Mouse (Mus musculus) hindbrain, embryonic 16.5 days (tissue): Measurements from ENCODE around the gene Slc16a8. TPM values are rescaled to one million over a fixed set of nuclear protein-coding genes. Genes with fewer than 3 reads are reported as not detected.

Experiments
- ATAC-seq: fragments of 200-750 bp; cut with Nextera tagmentation; 2 replicates; pipeline ENCODE4 v1.8.0; 2017; ENCODE audit warnings: moderate TSS enrichment, moderate library complexity
- H3K27ac ChIP-seq: fragments of 300-500 bp; sonication (generic); 2 replicates; pipeline ENCODE4 v1.5.1; 2014; ENCODE audit warnings: low read depth, mild to moderate bottlenecking, control low read depth, low read length, moderate library complexity
- H3K27me3 ChIP-seq: fragments of 300-500 bp; sonication (generic); replicated peaks from 2 replicates; pipeline ENCODE4 v1.6.1; 2014; ENCODE audit warnings: low read length; ENCODE audit not compliant: control insufficient read depth, insufficient read depth
- H3K36me3 ChIP-seq: fragments of 300-500 bp; sonication (generic); 2 replicates; pipeline ENCODE4 v1.6.1; 2014; ENCODE audit warnings: mild to moderate bottlenecking, low read length, moderate library complexity, mixed read lengths; ENCODE audit not compliant: control insufficient read depth, insufficient read depth
- H3K4me1 ChIP-seq: fragments of 300-500 bp; sonication (generic); 2 replicates; pipeline ENCODE4 v1.6.1; 2014; ENCODE audit warnings: low read depth, low read length; ENCODE audit not compliant: control insufficient read depth, insufficient read depth
- H3K4me2 ChIP-seq: fragments of 300-500 bp; sonication (generic); 2 replicates; pipeline ENCODE4 v1.6.1; 2014; ENCODE audit warnings: mild to moderate bottlenecking, low read length, control low read depth, moderate library complexity
- H3K4me3 ChIP-seq: fragments of 300-500 bp; sonication (generic); 2 replicates; pipeline ENCODE4 v1.5.1; 2014; ENCODE audit warnings: mild to moderate bottlenecking, low read length, control low read depth, moderate library complexity
- H3K9ac ChIP-seq: fragments of 300-500 bp; sonication (generic); 2 replicates; pipeline ENCODE4 v1.6.1; 2014; ENCODE audit warnings: low read depth, mild to moderate bottlenecking, control low read depth, low read length, moderate library complexity
- H3K9me3 ChIP-seq: fragments of 300-500 bp; sonication (generic); 2 replicates; pipeline ENCODE4 v1.6.1; 2014; ENCODE audit warnings: mild to moderate bottlenecking, low read length, moderate library complexity; ENCODE audit not compliant: control insufficient read depth
- WGBS: fragments of 180-500 bp; shearing (Covaris S2); extraction: QIAGEN DNeasy Blood & Tissue Kit; methylation state at CpG from one replicate; pipeline ENCODE4 v1.1.7; 2014; 5-methylcytosine and 5-hydroxymethylcytosine counted together
- polyA plus RNA-seq: library from polyadenylated mRNA; unstranded; fragments of >200 nt; fragmentation: Nextera tagmentation; extraction: Ambion mirVana; gene quantifications from 2 replicates; pipeline ENCODE4 v1.2.1, GENCODE M21; 2015

Gene Slc16a8
- polyA plus RNA-seq, 1 experiment from 2014 or later: 2.0 TPM

DNA sequence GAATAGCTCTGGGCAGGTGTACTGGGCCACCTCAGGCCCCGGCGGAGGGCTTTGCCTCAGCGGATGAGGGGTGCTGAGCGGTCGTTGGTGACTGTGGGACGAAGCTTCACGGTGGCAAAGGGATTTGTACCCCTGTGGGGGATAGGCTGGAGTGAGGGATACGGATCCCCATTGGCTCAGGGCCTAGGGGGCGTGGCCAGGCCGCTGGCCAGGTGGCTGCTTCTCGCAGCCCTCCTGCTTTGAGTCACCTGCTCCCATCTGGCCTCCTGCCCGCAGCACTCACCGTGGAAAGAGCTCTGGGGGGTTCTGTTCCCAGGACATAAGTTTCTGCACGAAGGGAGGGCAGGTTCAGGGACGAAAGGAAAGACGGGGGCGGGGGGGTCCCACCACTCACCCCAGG, 4.0 kb upstream of the Slc16a8 start:
- ATAC-seq: no peak
- Histone ChIP-seq H3K4me3 (no peak overlapping the region), H3K36me3 (no peaks in the 10 kb centered on the region), H3K27me3 (peaks cover 29% of the 10 kb centered on the region), H3K4me1 (peaks cover 10% of the 10 kb centered on the region), H3K9ac (no peak overlapping the region), H3K9me3 (no peaks in the 10 kb centered on the region), H3K27ac (no peak overlapping the region), H3K4me2 (no peak overlapping the region)
- WGBS: 28% methylated on average over 17 of the region's 17 CpGs

DNA sequence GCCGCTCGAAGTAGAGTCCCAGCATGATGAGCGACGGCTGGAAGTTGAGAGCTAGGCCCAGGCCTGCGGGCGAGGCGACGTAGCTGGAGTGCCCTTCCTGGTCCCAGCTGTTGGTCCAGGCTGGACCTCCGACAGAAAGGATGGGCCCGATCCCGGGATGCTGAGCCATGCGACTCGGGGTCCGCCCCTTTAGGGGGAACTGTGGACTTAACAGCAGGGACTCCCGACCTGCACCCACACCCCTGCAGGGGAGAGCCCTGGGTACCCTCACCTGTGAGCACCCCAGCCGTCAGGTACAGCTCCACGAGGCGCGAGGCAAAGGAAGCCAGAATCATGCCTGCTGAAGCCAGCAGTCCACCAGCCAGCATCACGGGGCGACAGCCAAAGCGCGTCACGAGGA, 2.0 kb downstream of the Slc16a8 start:
- H3K27me3 ChIP-seq: peaks cover 15% of the 10 kb centered on the region

DNA sequence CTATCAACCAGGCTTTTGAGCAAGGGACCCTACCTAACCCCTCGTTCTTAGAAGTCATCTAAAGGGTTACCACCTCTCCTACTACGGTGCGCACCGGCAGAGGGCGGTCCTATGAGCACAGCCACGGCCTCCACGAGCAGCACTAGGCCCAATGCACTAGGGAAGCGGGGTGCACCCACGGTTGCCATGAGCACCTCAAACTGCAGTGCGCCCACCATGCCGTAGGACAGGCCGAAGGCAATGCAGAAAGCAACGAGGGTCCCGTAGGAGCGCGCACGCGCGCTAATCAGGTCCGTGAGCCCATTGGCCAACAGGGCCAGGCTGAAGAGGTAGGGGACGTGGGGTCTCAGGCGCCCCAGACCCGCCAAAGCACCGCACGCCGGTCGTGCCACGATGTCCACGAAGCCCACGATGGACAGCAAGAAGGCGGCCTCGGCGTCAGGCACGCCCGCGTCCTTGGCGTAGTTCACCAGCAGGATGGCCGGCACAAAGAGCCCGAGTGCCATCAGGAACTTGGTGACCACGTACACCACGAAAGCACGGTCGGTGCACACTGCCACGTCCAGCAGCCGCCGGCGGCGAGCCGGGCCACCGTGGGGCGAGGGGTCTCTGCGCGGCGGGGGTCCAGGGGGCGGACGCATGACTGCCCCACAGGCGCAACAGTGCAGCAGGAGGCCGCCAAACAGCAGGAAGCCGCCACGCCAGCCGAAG, 2.6 kb downstream of the Slc16a8 start:
- H3K27ac ChIP-seq: no peak overlapping the region
- peaks cover 8% of the 10 kb centered on the region for H3K4me1 ChIP-seq
- WGBS: 2% methylated on average over 61 of the region's 61 CpGs
- peak overlapping the region; percentile 73 for H3K4me2 ChIP-seq
- peak overlapping the region; percentile 41 for H3K4me3 ChIP-seq
- peaks cover 9% of the 10 kb centered on the region for H3K36me3 ChIP-seq
- H3K27me3 ChIP-seq: peaks cover 15% of the 10 kb centered on the region
- ATAC-seq: peak; percentile 76
- no peaks in the 10 kb centered on the region for H3K9me3 ChIP-seq
- H3K9ac ChIP-seq: peak overlapping the region; percentile 64

More for the DNA sequence above, 2.0 kb downstream of the Slc16a8 start:
- Histone ChIP-seq H3K4me2 (peak overlapping the region; percentile 73), H3K36me3 (peaks cover 9% of the 10 kb centered on the region), H3K9me3 (no peaks in the 10 kb centered on the region), H3K27ac (no peak overlapping the region), H3K4me1 (peaks cover 8% of the 10 kb centered on the region), H3K9ac (peak overlapping the region; percentile 64), H3K4me3 (peak overlapping the region; percentile 41)
- no peak for ATAC-seq
- WGBS: 27% methylated on average over 24 of the region's 24 CpGs

DNA sequence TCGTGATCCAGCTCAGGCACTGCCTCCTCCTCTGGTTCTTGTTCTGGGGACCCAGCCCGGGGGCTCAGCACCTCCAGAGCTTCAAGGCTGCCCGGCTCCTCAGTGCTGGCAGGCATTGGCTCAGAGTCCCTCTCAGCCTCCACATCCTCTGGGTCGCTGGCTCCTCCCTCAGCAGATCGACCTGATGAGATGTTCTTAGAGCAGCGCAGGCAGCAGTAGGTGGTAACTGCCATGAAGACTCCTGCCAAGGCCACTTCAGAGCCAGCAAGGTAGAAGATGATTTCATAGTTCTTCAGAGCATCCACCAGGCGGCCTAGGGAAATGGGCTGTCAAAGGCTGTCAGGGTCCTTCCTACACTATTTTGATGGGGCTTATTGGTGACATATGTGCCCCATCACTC, 3.4 kb downstream of the Slc16a8 start:
- Histone ChIP-seq H3K27ac (no peak overlapping the region), H3K4me3 (no peak overlapping the region), H3K36me3 (peaks cover 13% of the 10 kb centered on the region), H3K27me3 (peaks cover 15% of the 10 kb centered on the region), H3K4me1 (peaks cover 8% of the 10 kb centered on the region), H3K9ac (no peak overlapping the region), H3K9me3 (no peaks in the 10 kb centered on the region), H3K4me2 (no peak overlapping the region)
- WGBS: 59% methylated on average over 7 of the region's 7 CpGs
- no peak for ATAC-seq

DNA sequence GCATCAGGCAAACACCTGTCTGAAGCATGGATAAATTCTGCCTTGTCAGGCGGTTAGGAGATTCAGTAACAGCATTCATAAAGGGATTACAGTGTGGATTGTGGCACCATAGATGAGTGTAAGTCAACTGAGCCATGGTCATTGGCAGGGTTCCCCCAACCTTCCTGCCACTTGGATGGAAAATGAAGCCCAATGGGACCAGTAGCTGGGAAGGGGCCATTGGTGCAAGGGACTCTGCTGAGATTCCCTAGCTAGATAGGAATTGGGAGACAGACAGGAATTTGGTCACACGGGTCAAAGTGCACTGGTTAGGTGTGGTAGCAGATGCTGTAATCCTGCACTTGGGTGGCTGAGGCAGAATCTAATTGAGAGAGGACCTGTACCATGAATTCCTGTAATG, 4.3 kb downstream of the Slc16a8 start:
- Histone ChIP-seq H3K27ac (no peak overlapping the region), H3K36me3 (peaks cover 15% of the 10 kb centered on the region), H3K4me3 (no peak overlapping the region), H3K4me1 (peaks cover 8% of the 10 kb centered on the region), H3K9ac (no peak overlapping the region), H3K27me3 (peaks cover 14% of the 10 kb centered on the region), H3K4me2 (no peak overlapping the region), H3K9me3 (no peaks in the 10 kb centered on the region)
- WGBS: 84% methylated on average over 2 of the region's 2 CpGs
- ATAC-seq: no peak

DNA sequence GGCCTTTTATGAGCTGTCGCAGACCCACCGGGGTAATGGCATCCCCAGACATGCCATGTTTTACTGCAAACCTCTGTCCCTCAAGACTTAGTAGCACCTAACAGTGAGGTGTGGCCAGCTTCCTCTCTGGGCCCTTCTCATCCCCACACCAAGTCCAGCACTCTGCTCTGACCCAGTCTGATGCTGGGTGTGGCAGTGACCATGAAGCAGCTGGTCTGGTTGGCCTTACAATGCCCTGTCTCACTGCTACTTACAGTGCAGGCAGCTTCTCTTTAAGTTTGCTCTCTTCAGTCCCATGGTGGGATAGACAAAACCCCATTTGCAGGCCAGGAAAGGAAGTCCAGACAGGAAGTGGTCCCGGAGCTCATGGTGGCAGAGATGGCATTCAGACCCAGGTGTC, 9.2 kb downstream of the Slc16a8 start:
- no peaks in the 10 kb centered on the region for H3K9me3 ChIP-seq
- 85% methylated on average over 3 of the region's 3 CpGs for WGBS
- H3K36me3 ChIP-seq: peaks cover 28% of the 10 kb centered on the region
- H3K4me2 ChIP-seq: no peak overlapping the region
- H3K27me3 ChIP-seq: no peaks in the 10 kb centered on the region
- no peak for ATAC-seq
- H3K4me1 ChIP-seq: peaks cover 12% of the 10 kb centered on the region
- H3K27ac ChIP-seq: no peak overlapping the region
- no peak overlapping the region for H3K9ac ChIP-seq
- no peak overlapping the region for H3K4me3 ChIP-seq

DNA sequence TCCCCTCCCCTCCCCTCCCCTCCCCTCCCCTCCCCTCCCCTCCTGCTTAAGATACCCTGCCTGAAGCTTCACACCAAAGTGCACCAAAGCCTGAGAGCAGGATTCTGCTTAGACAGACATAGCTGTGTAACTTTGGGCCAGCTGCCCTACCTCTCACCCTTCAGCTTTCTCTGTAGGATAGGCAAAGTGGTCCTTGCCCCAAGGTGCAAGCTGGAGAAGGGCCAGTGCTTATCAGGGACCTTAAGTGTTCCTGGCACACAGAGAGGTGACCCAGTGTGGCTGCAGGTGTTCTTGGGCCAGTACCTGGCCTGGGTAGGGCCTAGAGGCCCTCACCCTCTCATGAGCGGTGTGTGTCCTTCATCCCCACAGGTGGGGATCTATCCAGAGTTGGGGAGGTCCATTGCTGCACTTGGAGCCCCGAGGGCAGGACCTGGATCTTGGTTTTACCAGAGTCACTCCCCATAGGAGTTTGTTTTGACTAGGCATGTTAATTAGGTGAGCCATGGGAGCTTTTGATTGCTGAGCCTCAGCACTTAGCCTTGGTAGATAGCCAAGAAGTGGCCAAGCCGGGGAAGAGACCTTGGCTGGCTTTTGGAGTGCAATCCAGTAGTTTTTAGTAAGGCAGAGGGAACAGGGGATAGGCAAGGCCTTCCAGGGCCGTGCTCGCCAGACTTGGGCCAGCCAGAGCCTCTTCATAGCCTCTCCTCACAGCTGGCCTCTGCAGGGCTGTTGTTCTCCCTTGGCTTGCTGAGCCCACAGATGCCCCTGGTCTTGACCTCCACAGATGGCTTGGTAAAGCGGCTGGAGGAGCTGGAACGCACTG, 10.3 kb downstream of the Slc16a8 start:
- peaks cover 12% of the 10 kb centered on the region for H3K4me1 ChIP-seq
- H3K9me3 ChIP-seq: no peaks in the 10 kb centered on the region
- peaks cover 37% of the 10 kb centered on the region for H3K36me3 ChIP-seq
- no peak overlapping the region for H3K9ac ChIP-seq
- H3K4me3 ChIP-seq: no peak overlapping the region
- H3K4me2 ChIP-seq: no peak overlapping the region
- H3K27me3 ChIP-seq: no peaks in the 10 kb centered on the region
- H3K27ac ChIP-seq: peak overlapping the region; percentile 2; the same call in 1 of the 2 replicates
- ATAC-seq: no peak
- 59% methylated on average over 7 of the region's 7 CpGs for WGBS

DNA sequence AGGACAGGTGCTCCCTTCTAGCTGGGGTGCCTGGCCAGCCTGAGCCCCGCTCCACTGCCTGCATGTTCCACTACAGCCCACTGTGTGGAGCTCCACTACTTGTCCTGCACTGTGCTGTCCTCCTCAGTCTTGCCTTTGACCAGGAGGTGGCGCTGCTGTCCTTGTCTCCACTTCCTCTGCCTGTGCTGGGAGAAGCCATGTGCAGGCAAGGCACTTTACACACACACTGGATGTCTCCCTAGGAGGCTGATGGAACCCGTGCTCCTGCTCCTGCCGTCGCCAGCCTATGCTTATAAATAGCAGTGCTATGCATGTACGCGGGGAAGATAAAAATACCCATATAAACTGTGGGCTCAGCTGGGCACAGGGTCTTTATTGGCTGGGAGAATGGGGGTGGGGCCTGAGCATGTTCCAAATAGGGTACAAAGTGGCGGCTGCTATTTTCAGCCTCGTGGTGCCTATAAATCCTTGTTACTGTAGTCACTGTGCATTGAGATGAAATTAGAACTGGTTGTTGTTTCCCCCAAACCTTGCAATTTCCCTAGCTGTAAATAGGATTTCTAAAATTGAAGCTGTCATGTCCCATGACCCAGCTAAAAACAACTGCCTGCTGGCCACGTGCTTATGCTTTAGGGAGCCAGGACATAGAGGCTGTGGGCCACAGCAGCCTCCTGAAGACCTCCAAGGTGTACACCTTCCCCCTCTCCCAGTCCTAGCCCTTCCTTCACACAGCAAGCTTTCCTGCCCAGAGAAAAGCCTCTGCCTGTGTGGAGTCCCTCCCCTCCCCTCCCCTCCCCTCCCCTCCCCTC, 11.1 kb downstream of the Slc16a8 start:
- Histone ChIP-seq H3K4me3 (no peak overlapping the region), H3K27ac (peak overlapping the region; percentile 30), H3K36me3 (peaks cover 34% of the 10 kb centered on the region), H3K9me3 (no peaks in the 10 kb centered on the region), H3K4me2 (0 out of 2 replicates have a peak overlapping the region, but pooled peaks have one; percentile 5), H3K4me1 (peaks cover 12% of the 10 kb centered on the region), H3K27me3 (no peaks in the 10 kb centered on the region), H3K9ac (no peak overlapping the region)
- peak; percentile 99 for ATAC-seq
- WGBS: 14% methylated on average over 10 of the region's 10 CpGs
